Mouse (Mus musculus) heart, adult 2 months (tissue): Measurements from ENCODE around the gene Lamtor4. TPM values are rescaled to one million over a fixed set of nuclear protein-coding genes. Genes with fewer than 3 reads are reported as not detected.
"Not testable (repeated sequence)": the region's sequence is repeated elsewhere in the genome, so short reads cannot be mapped to it uniquely, and the experiment has no call there.

Source experiments
- DNase-seq, 2 experiments: peaks; one replicate each; pipeline ENCODE4 v3.0.0; 2021
- H3K27ac ChIP-seq: fragments of 200-600 bp; 2 replicates; pipeline ENCODE4 v1.8.1; 2022
- H3K27me3 ChIP-seq: fragments of 200-500 bp; 2 replicates; pipeline ENCODE4 v1.6.1; 2012; ENCODE audit warnings: mild to moderate bottlenecking, low read length, inconsistent platforms, mixed read lengths; ENCODE audit not compliant: control insufficient read depth, insufficient read depth
- H3K36me3 ChIP-seq: fragments of 200-500 bp; 2 replicates; pipeline ENCODE4 v1.6.1; 2012; ENCODE audit warnings: low read length, inconsistent platforms; ENCODE audit not compliant: control insufficient read depth, insufficient read depth
- H3K4me1 ChIP-seq: fragments of 200-500 bp; 2 replicates; pipeline ENCODE4 v1.6.1; 2011; ENCODE audit warnings: low read length; ENCODE audit not compliant: control insufficient read depth, insufficient read depth
- H3K4me3 ChIP-seq: fragments of 200-600 bp; 2 replicates; pipeline ENCODE4 v1.8.1; 2022
- H3K79me2 ChIP-seq: fragments of 200-500 bp; replicated peaks from 2 replicates; pipeline ENCODE4 v1.6.1; 2012; ENCODE audit warnings: mild to moderate bottlenecking, inconsistent platforms, low read length, moderate library complexity, mixed read lengths; ENCODE audit not compliant: control insufficient read depth, insufficient read depth
- H3K9ac ChIP-seq: fragments of 200-500 bp; 2 replicates; pipeline ENCODE4 v1.6.1; 2012; ENCODE audit warnings: low read depth, mild to moderate bottlenecking, control low read depth, inconsistent platforms, low read length, mixed read lengths
- CTCF ChIP-seq: fragments of 200-600 bp; IDR thresholded peaks from 2 replicates; pipeline ENCODE4 v1.8.1; 2022; ENCODE audit warnings: antibody characterized with exemption, mild to moderate bottlenecking, moderate library complexity
- EP300 ChIP-seq: fragments of 200-500 bp; IDR thresholded peaks from 2 replicates; pipeline ENCODE4 v1.6.1; 2011; ENCODE audit warnings: low read depth, low read length, control low read depth; ENCODE audit not compliant: insufficient read depth
- POLR2A ChIP-seq: fragments of 200-500 bp; IDR thresholded peaks from 2 replicates; pipeline ENCODE4 v1.6.1; 2011; ENCODE audit warnings: mild to moderate bottlenecking, low read depth, low read length, control low read depth; ENCODE audit not compliant: insufficient read depth
- WGBS: fragments of 180-500 bp; shearing (Covaris S2); methylation state at CpG from one replicate; pipeline ENCODE4 v1.1.7; 2018; 5-methylcytosine and 5-hydroxymethylcytosine counted together
- intact Hi-C: fragments of 180-260 bp; cut with DNase I; formaldehyde crosslinking; loops from one replicate; pipeline ENCODE4 v1.15.1; 2025
- long read RNA-seq: library from polyadenylated mRNA; stranded (forward); transcript quantifications from one replicate; pipeline ENCODE4 v2.0.0, GENCODE M21; 2021
- polyA plus RNA-seq: library from polyadenylated mRNA; depleted of rRNA; stranded (reverse); fragments of >200 nt; gene quantifications from 2 replicates; pipeline ENCODE4 v1.2.3, GENCODE M21; 2012; rRNA removed
- total RNA-seq, 2 experiments: library from RNA; stranded (reverse); gene quantifications; 2 replicates each; pipeline ENCODE4 v1.2.3; 2021

The Lamtor4 gene
- total RNA-seq: 10 to 100 TPM; 45.5 to 54.3 TPM
- 151 and 163 TPM in 2 replicates for polyA plus RNA-seq
- long read RNA-seq, transcript Lamtor4-201 (4 exons, 877 nt): major isoform, 30 of 49 reads
- long read RNA-seq, transcript Lamtor4-202 (3 exons, 980 nt): minor isoform, 18 of 49 reads
- long read RNA-seq, partial matches to known transcripts: 1 of 49 reads
- long read RNA-seq, other reads (novel, unspliced or antisense): 0 of 49 reads

- peaks cover 3% of the 10 kb centered on the region; the same call in 1 of the 2 replicates for H3K4me1 ChIP-seq
- WGBS: under 1% methylated on average over 38 of the region's 38 CpGs
- peak; percentile 88 to 95 for DNase-seq
- no peak for TF ChIP-seq CTCF
- TF ChIP-seq EP300: no peak
- TF ChIP-seq POLR2A: peak; percentile 98
- peak within 1 kb of the TSS; percentile 83 for H3K27ac ChIP-seq
- H3K9ac ChIP-seq: peak within 1 kb of the TSS; percentile 61
- no peaks in the 10 kb centered on the region for H3K27me3 ChIP-seq
- peak within 1 kb of the TSS; percentile 65 for H3K4me3 ChIP-seq
- no peaks in the 10 kb centered on the region for H3K79me2 ChIP-seq
- intact Hi-C loops: loop anchor here (5.0 kb wide), 1 partner anchor 63 kb away; the partner anchor contains the start of gene Mblac1
- no peaks in the 10 kb centered on the region for H3K36me3 ChIP-seq
These were observed at the start of gene Lamtor4 for GRCm38 (mm10) chr5:138255353-138256093. Gene Lamtor4 (plus strand): TSS chr5:138255482.

- DNase-seq: no peak
- 76% methylated on average over 1 of the region's 1 CpGs for WGBS
- intact Hi-C loops: no loop called here
These were observed 48.0 kb upstream of the Lamtor4 start for GRCm38 (mm10) chr5:138207253-138207652.

GRCm38 (mm10) chr5:138207873-138208272 lies 47.4 kb upstream of the Lamtor4 start:
- H3K4me3 ChIP-seq: no peak overlapping the region
- H3K27me3 ChIP-seq: no peaks in the 10 kb centered on the region
- TF ChIP-seq EP300 (no peak), POLR2A (no peak), CTCF (no peak)
- no peaks in the 10 kb centered on the region for H3K4me1 ChIP-seq
- 77% methylated on average over 4 of the region's 4 CpGs for WGBS
- no peaks in the 10 kb centered on the region for H3K79me2 ChIP-seq
- no peak overlapping the region for H3K27ac ChIP-seq
- no peaks in the 10 kb centered on the region for H3K36me3 ChIP-seq
- no peak for DNase-seq
- intact Hi-C loops: no loop called here
- no peak overlapping the region for H3K9ac ChIP-seq

More at GRCm38 (mm10) chr5:138207253-138207652, 48.0 kb upstream of the Lamtor4 start:
- H3K4me1 ChIP-seq: no peaks in the 10 kb centered on the region
- TF ChIP-seq POLR2A (no peak), CTCF (no peak), EP300 (no peak)
- H3K79me2 ChIP-seq: no peaks in the 10 kb centered on the region
- H3K27ac ChIP-seq: no peak overlapping the region
- no peaks in the 10 kb centered on the region for H3K36me3 ChIP-seq
- H3K27me3 ChIP-seq: no peaks in the 10 kb centered on the region
- no peak overlapping the region for H3K4me3 ChIP-seq
- no peak overlapping the region for H3K9ac ChIP-seq

- H3K79me2 ChIP-seq, H3K4me3 ChIP-seq, intact Hi-C loops, DNase-seq, H3K27ac ChIP-seq, H3K4me1 ChIP-seq, H3K27me3 ChIP-seq, H3K36me3 ChIP-seq, H3K9ac ChIP-seq: not testable (repeated sequence)
- 91% methylated on average over 13 of the region's 13 CpGs for WGBS
These were observed 38.6 kb upstream of the Lamtor4 start for GRCm38 (mm10) chr5:138216632-138217031.

GRCm38 (mm10) chr5:138219864-138220263 lies 35.4 kb upstream of the Lamtor4 start:
- no peak for DNase-seq
- 40% methylated on average over 2 of the region's 2 CpGs for WGBS
- Histone ChIP-seq H3K27me3 (no peaks in the 10 kb centered on the region), H3K4me1 (no peaks in the 10 kb centered on the region), H3K36me3 (no peaks in the 10 kb centered on the region), H3K27ac (no peak overlapping the region), H3K4me3 (no peak overlapping the region), H3K79me2 (no peaks in the 10 kb centered on the region), H3K9ac (no peak overlapping the region)
- intact Hi-C loops: loop anchor here (5.0 kb wide), 1 partner anchor 252 kb away; no protein-coding TSS in a partner anchor
- TF ChIP-seq EP300: no peak
- TF ChIP-seq CTCF: no peak
- TF ChIP-seq POLR2A: no peak

GRCm38 (mm10) chr5:138222111-138222510 lies 33.2 kb upstream of the Lamtor4 start:
- H3K27ac ChIP-seq: no peak overlapping the region
- H3K9ac ChIP-seq: no peak overlapping the region
- no peaks in the 10 kb centered on the region for H3K79me2 ChIP-seq
- intact Hi-C loops: loop anchor here (5.0 kb wide), 1 partner anchor 250 kb away; no protein-coding TSS in a partner anchor
- no peaks in the 10 kb centered on the region for H3K36me3 ChIP-seq
- DNase-seq: peak; percentile 80 to 86
- H3K27me3 ChIP-seq: no peaks in the 10 kb centered on the region
- H3K4me3 ChIP-seq: no peak overlapping the region
- WGBS: 23% methylated on average over 4 of the region's 4 CpGs
- TF ChIP-seq CTCF (no peak; the same call in none of the 2 replicates), EP300 (no peak), POLR2A (no peak)
- H3K4me1 ChIP-seq: no peaks in the 10 kb centered on the region
